Mouse (Mus musculus) cerebellum, adult 2 months (tissue): ENCODE results near the gene Fcgrt. TPM values are rescaled to one million over a fixed set of nuclear protein-coding genes. Genes with fewer than 3 reads are reported as not detected.

ENCODE experiments used
- DNase-seq, 2 experiments: peaks; one replicate each; pipeline ENCODE4 v3.0.0; 2021
- H3K27ac ChIP-seq: fragments of 200-500 bp; 2 replicates; pipeline ENCODE4 v1.5.1; 2012; ENCODE audit warnings: low read length, control low read depth, inconsistent platforms; ENCODE audit not compliant: insufficient read depth
- H3K27me3 ChIP-seq: fragments of 200-500 bp; 2 replicates; pipeline ENCODE4 v1.6.1; 2012; ENCODE audit warnings: inconsistent platforms, mild to moderate bottlenecking, low read length, moderate library complexity; ENCODE audit not compliant: control insufficient read depth, insufficient read depth
- H3K4me1 ChIP-seq: fragments of 200-500 bp; 2 replicates; pipeline ENCODE4 v1.6.1; 2011; ENCODE audit warnings: low read length; ENCODE audit not compliant: control insufficient read depth, insufficient read depth
- H3K4me3 ChIP-seq: fragments of 200-500 bp; replicated peaks from 2 replicates; pipeline ENCODE3; 2011; ENCODE audit warnings: mild to moderate bottlenecking, low read depth, low read length, control low read depth; ENCODE audit not compliant: insufficient read depth
- CTCF ChIP-seq: fragments of 200-500 bp; IDR thresholded peaks from 2 replicates; pipeline ENCODE4 v1.5.1; 2011; ENCODE audit warnings: low read depth, mild to moderate bottlenecking, control low read depth, low read length, moderate library complexity, borderline replicate concordance; ENCODE audit not compliant: insufficient read depth
- POLR2A ChIP-seq: fragments of 200-500 bp; IDR thresholded peaks from 2 replicates; pipeline ENCODE4 v1.6.1; 2011; ENCODE audit warnings: low read length, control low read depth, borderline replicate concordance; ENCODE audit not compliant: insufficient read depth
- WGBS: fragments of 180-500 bp; shearing (Covaris S2); methylation state at CpG from one replicate; pipeline ENCODE4 v1.1.7; 2018; 5-methylcytosine and 5-hydroxymethylcytosine counted together
- polyA plus RNA-seq: library from polyadenylated mRNA; depleted of rRNA; stranded (reverse); fragments of >200 nt; gene quantifications from 2 replicates; pipeline ENCODE4 v1.2.3, GENCODE M21; 2012

Gene Fcgrt
- polyA plus RNA-seq, 1 experiment: 32.1 TPM

GRCm38 (mm10) chr7:45062239-45062835 is 41.3 kb downstream of the Fcgrt start, which contains the start of the genes Nosip and Prrg2:
TSS of gene Nosip (plus strand) at chr7:45062429.
TSS of gene Prrg2 (minus strand) at chr7:45062677.
- WGBS: under 1% methylated on average over 31 of the region's 31 CpGs
- Histone ChIP-seq H3K4me1 (no peaks in the 10 kb centered on the region), H3K27ac (peak within 1 kb of the TSS; percentile 89), H3K4me3 (peak within 1 kb of the TSS; percentile 93), H3K27me3 (no peaks in the 10 kb centered on the region)
- peak; percentile 96 for DNase-seq
- peak; percentile 27; the same call in 1 of the 2 replicates for TF ChIP-seq POLR2A
- TF ChIP-seq CTCF: no peak

- H3K4me1 ChIP-seq: no peaks in the 10 kb centered on the region
- no peak for TF ChIP-seq CTCF
- TF ChIP-seq POLR2A: no peak
- H3K27me3 ChIP-seq: no peaks in the 10 kb centered on the region
- DNase-seq: peak in 1 of 2 experiments; percentile 40
- peak overlapping the region; percentile 18 for H3K4me3 ChIP-seq
- H3K27ac ChIP-seq: no peak overlapping the region
- 13% methylated on average over 11 of the region's 11 CpGs for WGBS
Measured at GRCm38 (mm10) chr7:45061532-45062075, 42.0 kb downstream of the Fcgrt start.

GRCm38 (mm10) chr7:45060632-45061122 is 43.0 kb downstream of the Fcgrt start:
- 86% methylated on average over 6 of the region's 6 CpGs for WGBS
- Histone ChIP-seq H3K4me3 (no peak overlapping the region), H3K4me1 (no peaks in the 10 kb centered on the region), H3K27ac (no peak overlapping the region), H3K27me3 (no peaks in the 10 kb centered on the region)
- TF ChIP-seq POLR2A: no peak
- no peak for TF ChIP-seq CTCF
- no peak for DNase-seq

GRCm38 (mm10) chr7:45058607-45059571 is 44.8 kb downstream of the Fcgrt start:
- H3K4me1 ChIP-seq: no peaks in the 10 kb centered on the region
- no peaks in the 10 kb centered on the region for H3K27me3 ChIP-seq
- TF ChIP-seq POLR2A (no peak), CTCF (no peak)
- H3K27ac ChIP-seq: no peak overlapping the region
- no peak overlapping the region for H3K4me3 ChIP-seq
- WGBS: 68% methylated on average over 10 of the region's 10 CpGs
- no peak for DNase-seq

- H3K4me3 ChIP-seq: no peak overlapping the region
- H3K4me1 ChIP-seq: no peaks in the 10 kb centered on the region
- no peak for TF ChIP-seq CTCF
- no peak for TF ChIP-seq POLR2A
- DNase-seq: no peak
- H3K27ac ChIP-seq: no peak overlapping the region
- H3K27me3 ChIP-seq: no peaks in the 10 kb centered on the region
Measured at GRCm38 (mm10) chr7:45056972-45057348, 46.7 kb downstream of the Fcgrt start.

GRCm38 (mm10) chr7:45056329-45056971 is 47.2 kb downstream of the Fcgrt start:
- peaks cover 2% of the 10 kb centered on the region; the same call in 1 of the 2 replicates for H3K4me1 ChIP-seq
- H3K27me3 ChIP-seq: no peaks in the 10 kb centered on the region
- no peak overlapping the region for H3K27ac ChIP-seq
- no peak overlapping the region for H3K4me3 ChIP-seq
- WGBS: 47% methylated on average over 14 of the region's 14 CpGs
- no peak for TF ChIP-seq POLR2A
- DNase-seq: no peak

GRCm38 (mm10) chr7:45053931-45054510 is 49.6 kb downstream of the Fcgrt start:
- peaks cover 3% of the 10 kb centered on the region for H3K4me1 ChIP-seq
- no peaks in the 10 kb centered on the region for H3K27me3 ChIP-seq
- H3K4me3 ChIP-seq: peak overlapping the region; percentile 70
- DNase-seq: peak; percentile 92 to 98
- under 1% methylated on average over 33 of the region's 33 CpGs for WGBS
- TF ChIP-seq POLR2A (peak; percentile 72; the same call in 1 of the 2 replicates), CTCF (no peak)
- H3K27ac ChIP-seq: peak overlapping the region; percentile 84
